Mouse (Mus musculus): ENCODE data around the gene Gstm6. TPM values are rescaled to one million over a fixed set of nuclear protein-coding genes. Genes with fewer than 3 reads are reported as not detected.
"Not testable (repeated sequence)": the region's sequence is repeated elsewhere in the genome, so short reads cannot be mapped to it uniquely, and the experiment has no call there.

Gene Gstm6
- total and polyA plus RNA-seq, 2 experiments from 2014 or later, result 25.5 to 31.6 TPM

GRCm38 (mm10) chr3:107953328-107953755 lies 9.8 kb upstream of the Gstm6 start:
- peak; percentile 74 for TF ChIP-seq CTCF (IDR thresholded peaks at IDR 0.05)
- Histone ChIP-seq H3K36me3 (ENCODE audit: insufficient read depth, low read length) (no peaks in the 10 kb centered on the region), H3K9me3 (ENCODE audit: low read length) (no peaks in the 10 kb centered on the region), H3K9ac (replicated peaks; ENCODE audit: low read length, poor library complexity, severe bottlenecking) (no peak overlapping the region), H3K27ac (ENCODE audit: low read depth, low read length) (0 out of 2 replicates have a peak overlapping the region, but pooled peaks have one; percentile 43), H3K4me1 (ENCODE audit: insufficient read depth, low read length) (no peaks in the 10 kb centered on the region), H3K27me3 (ENCODE audit: insufficient read depth, low read length) (no peaks in the 10 kb centered on the region), H3K4me2 (ENCODE audit: low read depth, low read length, poor library complexity, severe bottlenecking) (no peak overlapping the region), H3K4me3 (ENCODE audit: low read depth, low read length) (no peak overlapping the region)
- DNase-seq (ENCODE audit: low spot score) (peak; percentile 91), ATAC-seq (ENCODE audit: low FRiP score) (peak; percentile 71)
- 27% methylated on average over 6 of the region's 6 CpGs for WGBS

- H3K27me3 ChIP-seq (ENCODE audit: insufficient read depth, low read length), result no peaks in the 10 kb centered on the region
- ATAC-seq (ENCODE audit: low FRiP score), result no peak
- no peak overlapping the region for H3K4me2 ChIP-seq (ENCODE audit: low read depth, low read length, poor library complexity, severe bottlenecking)
- no peak for DNase-seq (ENCODE audit: low spot score)
- no peaks in the 10 kb centered on the region for H3K36me3 ChIP-seq (ENCODE audit: insufficient read depth, low read length)
- no peak overlapping the region for H3K4me3 ChIP-seq (ENCODE audit: low read depth, low read length)
- WGBS, result 87% methylated on average over 11 of the region's 11 CpGs
- no peaks in the 10 kb centered on the region for H3K9me3 ChIP-seq (ENCODE audit: low read length)
- H3K9ac ChIP-seq (replicated peaks; ENCODE audit: low read length, poor library complexity, severe bottlenecking), result no peak overlapping the region
- H3K4me1 ChIP-seq (ENCODE audit: insufficient read depth, low read length), result no peaks in the 10 kb centered on the region
- no peak for TF ChIP-seq CTCF (IDR thresholded peaks at IDR 0.05)
- no peak overlapping the region for H3K27ac ChIP-seq (ENCODE audit: low read depth, low read length)
These were observed 7.0 kb upstream of the Gstm6 start for GRCm38 (mm10) chr3:107950531-107950930.

- not testable (repeated sequence) for H3K9me3 ChIP-seq (ENCODE audit: low read length); H3K27me3 ChIP-seq (ENCODE audit: insufficient read depth, low read length); H3K4me3 ChIP-seq (ENCODE audit: low read depth, low read length); ATAC-seq (ENCODE audit: low FRiP score); H3K36me3 ChIP-seq (ENCODE audit: insufficient read depth, low read length); H3K4me2 ChIP-seq (ENCODE audit: low read depth, low read length, poor library complexity, severe bottlenecking); H3K4me1 ChIP-seq (ENCODE audit: insufficient read depth, low read length); DNase-seq (ENCODE audit: low spot score); H3K27ac ChIP-seq (ENCODE audit: low read depth, low read length); H3K9ac ChIP-seq (replicated peaks; ENCODE audit: low read length, poor library complexity, severe bottlenecking)
- 88% methylated on average over 1 of the region's 1 CpGs for WGBS
These were observed 5.9 kb upstream of the Gstm6 start for GRCm38 (mm10) chr3:107949461-107949860.

GRCm38 (mm10) chr3:107945729-107946128 lies 2.2 kb upstream of the Gstm6 start:
- no peaks in the 10 kb centered on the region for H3K36me3 ChIP-seq (ENCODE audit: insufficient read depth, low read length)

GRCm38 (mm10) chr3:107941261-107941660 lies 2.3 kb downstream of the Gstm6 start:
- no peaks in the 10 kb centered on the region for H3K27me3 ChIP-seq (ENCODE audit: insufficient read depth, low read length)
- peak; percentile 60 for DNase-seq (ENCODE audit: low spot score)
- no peak overlapping the region for H3K9ac ChIP-seq (replicated peaks; ENCODE audit: low read length, poor library complexity, severe bottlenecking)
- no peak for ATAC-seq (ENCODE audit: low FRiP score)
- no peak overlapping the region for H3K4me2 ChIP-seq (ENCODE audit: low read depth, low read length, poor library complexity, severe bottlenecking)
- no peak overlapping the region for H3K4me3 ChIP-seq (ENCODE audit: low read depth, low read length)
- peaks cover 9% of the 10 kb centered on the region; the same call in 1 of the 2 replicates for H3K4me1 ChIP-seq (ENCODE audit: insufficient read depth, low read length)
- H3K9me3 ChIP-seq (ENCODE audit: low read length), result no peaks in the 10 kb centered on the region
- no peaks in the 10 kb centered on the region for H3K36me3 ChIP-seq (ENCODE audit: insufficient read depth, low read length)
- TF ChIP-seq CTCF (IDR thresholded peaks at IDR 0.05), result no peak
- no peak overlapping the region for H3K27ac ChIP-seq (ENCODE audit: low read depth, low read length)
- 64% methylated on average over 4 of the region's 4 CpGs for WGBS

More at GRCm38 (mm10) chr3:107945729-107946128, 2.2 kb upstream of the Gstm6 start:
- no peak overlapping the region for H3K9ac ChIP-seq (replicated peaks; ENCODE audit: low read length, poor library complexity, severe bottlenecking)
- TF ChIP-seq CTCF (IDR thresholded peaks at IDR 0.05), result peak; percentile 14; the same call in 1 of the 2 replicates
- ATAC-seq (ENCODE audit: low FRiP score) (no peak), DNase-seq (ENCODE audit: low spot score) (no peak)
- no peaks in the 10 kb centered on the region for H3K9me3 ChIP-seq (ENCODE audit: low read length)
- H3K27me3 ChIP-seq (ENCODE audit: insufficient read depth, low read length), result no peaks in the 10 kb centered on the region
- 63% methylated on average over 4 of the region's 4 CpGs for WGBS
- no peak overlapping the region for H3K27ac ChIP-seq (ENCODE audit: low read depth, low read length)
- 0 out of 2 replicates have a peak, but pooled peaks cover 3% of the 10 kb centered on the region for H3K4me1 ChIP-seq (ENCODE audit: insufficient read depth, low read length)
- no peak overlapping the region for H3K4me3 ChIP-seq (ENCODE audit: low read depth, low read length)
- no peak overlapping the region for H3K4me2 ChIP-seq (ENCODE audit: low read depth, low read length, poor library complexity, severe bottlenecking)

GRCm38 (mm10) chr3:107940524-107940923 lies 3.0 kb downstream of the Gstm6 start:
- no peak for ATAC-seq (ENCODE audit: low FRiP score)

More at GRCm38 (mm10) chr3:107940524-107940923, 3.0 kb downstream of the Gstm6 start:
- H3K4me2 ChIP-seq (ENCODE audit: low read depth, low read length, poor library complexity, severe bottlenecking), result no peak overlapping the region
- no peak overlapping the region for H3K9ac ChIP-seq (replicated peaks; ENCODE audit: low read length, poor library complexity, severe bottlenecking)
- H3K4me3 ChIP-seq (ENCODE audit: low read depth, low read length), result no peak overlapping the region
- no peak for TF ChIP-seq CTCF (IDR thresholded peaks at IDR 0.05)
- no peak overlapping the region for H3K27ac ChIP-seq (ENCODE audit: low read depth, low read length)
- WGBS, result 81% methylated on average over 7 of the region's 7 CpGs
- H3K9me3 ChIP-seq (ENCODE audit: low read length), result no peaks in the 10 kb centered on the region
- DNase-seq (ENCODE audit: low spot score), result no peak
- H3K4me1 ChIP-seq (ENCODE audit: insufficient read depth, low read length), result peaks cover 9% of the 10 kb centered on the region; the same call in 1 of the 2 replicates
- H3K36me3 ChIP-seq (ENCODE audit: insufficient read depth, low read length), result no peaks in the 10 kb centered on the region
- H3K27me3 ChIP-seq (ENCODE audit: insufficient read depth, low read length), result no peaks in the 10 kb centered on the region
